Mouse (Mus musculus): Measurements from ENCODE around the gene Gm12216. TPM values are rescaled to one million over a fixed set of nuclear protein-coding genes. Genes with fewer than 3 reads are reported as not detected.

The Gm12216 gene
- polyA plus RNA-seq, 1 experiment from 2014 or later = 1.0 TPM

- WGBS = 79% methylated on average over 12 of the region's 12 CpGs
- ATAC-seq (ENCODE audit: insufficient read depth) = no peak
- no peak overlapping the region for H3K4me2 ChIP-seq
- H3K9ac ChIP-seq = no peak overlapping the region
- no peaks in the 10 kb centered on the region for H3K36me3 ChIP-seq (ENCODE audit: insufficient read depth)
- H3K4me3 ChIP-seq (ENCODE audit: low read depth, low read length) = no peak overlapping the region
- H3K4me1 ChIP-seq (ENCODE audit: insufficient read depth) = no peaks in the 10 kb centered on the region
- no peak for TF ChIP-seq CTCF (IDR thresholded peaks at IDR 0.05; ENCODE audit: low read depth)
- no peaks in the 10 kb centered on the region for H3K27me3 ChIP-seq (ENCODE audit: insufficient read depth, low read length)
- no peak overlapping the region for H3K27ac ChIP-seq (ENCODE audit: low read depth)
- H3K9me3 ChIP-seq (ENCODE audit: low read depth, low read length) = no peaks in the 10 kb centered on the region
- no peak for DNase-seq
Measured at GRCm38 (mm10) chr11:53841514-53841913, 17.5 kb downstream of the Gm12216 start.

- Histone ChIP-seq H3K4me3 (ENCODE audit: low read depth, low read length) (no peak overlapping the region), H3K9me3 (ENCODE audit: low read depth, low read length) (no peaks in the 10 kb centered on the region), H3K4me1 (ENCODE audit: insufficient read depth) (no peaks in the 10 kb centered on the region), H3K36me3 (ENCODE audit: insufficient read depth) (no peaks in the 10 kb centered on the region), H3K4me2 (no peak overlapping the region), H3K27me3 (ENCODE audit: insufficient read depth, low read length) (no peaks in the 10 kb centered on the region), H3K27ac (ENCODE audit: low read depth) (no peak overlapping the region), H3K9ac (no peak overlapping the region)
- ATAC-seq (ENCODE audit: insufficient read depth) = no peak
- TF ChIP-seq CTCF (IDR thresholded peaks at IDR 0.05; ENCODE audit: low read depth) = no peak
- no peak for DNase-seq
- WGBS = 38% methylated on average over 8 of the region's 8 CpGs
Measured at GRCm38 (mm10) chr11:53839663-53840642, 19.1 kb downstream of the Gm12216 start.

- H3K4me1 ChIP-seq (ENCODE audit: insufficient read depth) = no peaks in the 10 kb centered on the region
- no peak for ATAC-seq (ENCODE audit: insufficient read depth)
- 66% methylated on average over 6 of the region's 6 CpGs for WGBS
- H3K4me3 ChIP-seq (ENCODE audit: low read depth, low read length) = no peak overlapping the region
- H3K27ac ChIP-seq (ENCODE audit: low read depth) = no peak overlapping the region
- TF ChIP-seq CTCF (IDR thresholded peaks at IDR 0.05; ENCODE audit: low read depth) = no peak
- no peaks in the 10 kb centered on the region for H3K9me3 ChIP-seq (ENCODE audit: low read depth, low read length)
- H3K9ac ChIP-seq = no peak overlapping the region
- no peak for DNase-seq
- no peaks in the 10 kb centered on the region for H3K36me3 ChIP-seq (ENCODE audit: insufficient read depth)
- no peak overlapping the region for H3K4me2 ChIP-seq
- no peaks in the 10 kb centered on the region for H3K27me3 ChIP-seq (ENCODE audit: insufficient read depth, low read length)
Measured at GRCm38 (mm10) chr11:53839147-53839546, 19.9 kb downstream of the Gm12216 start.

DNA sequence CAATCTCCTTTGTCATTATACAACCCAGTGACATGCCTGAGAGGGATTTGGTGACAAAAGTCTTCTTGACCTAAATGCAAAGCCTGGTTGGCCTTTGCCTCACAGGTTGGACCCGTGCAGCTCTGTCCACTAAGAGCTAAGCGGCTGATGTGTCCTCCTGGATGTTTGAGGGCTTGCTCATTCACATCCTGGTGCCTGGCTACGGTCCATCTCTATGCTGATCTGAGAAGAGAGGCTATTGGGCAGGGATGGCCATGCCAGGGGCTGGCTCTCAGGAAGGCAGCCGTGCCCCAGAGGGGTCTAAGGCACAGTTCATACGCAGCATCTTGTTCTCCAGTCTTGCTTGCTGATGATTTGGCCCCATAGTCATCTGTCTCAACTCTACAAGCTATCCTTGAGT lies 21.3 kb downstream of the Gm12216 start:
- Histone ChIP-seq H3K4me1 (ENCODE audit: insufficient read depth) (no peaks in the 10 kb centered on the region), H3K4me3 (ENCODE audit: low read depth, low read length) (no peak overlapping the region), H3K9me3 (ENCODE audit: low read depth, low read length) (no peaks in the 10 kb centered on the region), H3K9ac (no peak overlapping the region), H3K27me3 (ENCODE audit: insufficient read depth, low read length) (no peaks in the 10 kb centered on the region), H3K4me2 (no peak overlapping the region), H3K27ac (ENCODE audit: low read depth) (no peak overlapping the region), H3K36me3 (ENCODE audit: insufficient read depth) (no peaks in the 10 kb centered on the region)
- DNase-seq = no peak
- ATAC-seq (ENCODE audit: insufficient read depth) = no peak
- no peak for TF ChIP-seq CTCF (IDR thresholded peaks at IDR 0.05; ENCODE audit: low read depth)
- 74% methylated on average over 5 of the region's 5 CpGs for WGBS

GRCm38 (mm10) chr11:53835379-53836010 lies 23.6 kb downstream of the Gm12216 start:
- H3K27ac ChIP-seq (ENCODE audit: low read depth) = no peak overlapping the region
- no peaks in the 10 kb centered on the region for H3K27me3 ChIP-seq (ENCODE audit: insufficient read depth, low read length)
- DNase-seq (no peak), ATAC-seq (ENCODE audit: insufficient read depth) (no peak)
- WGBS = 52% methylated on average over 4 of the region's 4 CpGs
- TF ChIP-seq CTCF (IDR thresholded peaks at IDR 0.05; ENCODE audit: low read depth) = no peak
- no peak overlapping the region for H3K9ac ChIP-seq
- no peaks in the 10 kb centered on the region for H3K9me3 ChIP-seq (ENCODE audit: low read depth, low read length)
- no peak overlapping the region for H3K4me2 ChIP-seq
- H3K4me1 ChIP-seq (ENCODE audit: insufficient read depth) = no peaks in the 10 kb centered on the region
- H3K36me3 ChIP-seq (ENCODE audit: insufficient read depth) = no peaks in the 10 kb centered on the region
- no peak overlapping the region for H3K4me3 ChIP-seq (ENCODE audit: low read depth, low read length)

- H3K36me3 ChIP-seq (ENCODE audit: insufficient read depth) = no peaks in the 10 kb centered on the region
- DNase-seq (no peak), ATAC-seq (ENCODE audit: insufficient read depth) (no peak)
- no peak overlapping the region for H3K4me3 ChIP-seq (ENCODE audit: low read depth, low read length)
- H3K27me3 ChIP-seq (ENCODE audit: insufficient read depth, low read length) = no peaks in the 10 kb centered on the region
- no peaks in the 10 kb centered on the region for H3K4me1 ChIP-seq (ENCODE audit: insufficient read depth)
- 68% methylated on average over 4 of the region's 4 CpGs for WGBS
- no peak overlapping the region for H3K9ac ChIP-seq
- no peak overlapping the region for H3K4me2 ChIP-seq
- H3K9me3 ChIP-seq (ENCODE audit: low read depth, low read length) = no peaks in the 10 kb centered on the region
- no peak for TF ChIP-seq CTCF (IDR thresholded peaks at IDR 0.05; ENCODE audit: low read depth)
- no peak overlapping the region for H3K27ac ChIP-seq (ENCODE audit: low read depth)
Measured at GRCm38 (mm10) chr11:53825409-53825808, 33.6 kb downstream of the Gm12216 start.

- H3K4me1 ChIP-seq (ENCODE audit: insufficient read depth) = no peaks in the 10 kb centered on the region
- no peak overlapping the region for H3K4me2 ChIP-seq
- no peaks in the 10 kb centered on the region for H3K9me3 ChIP-seq (ENCODE audit: low read depth, low read length)
- no peak for DNase-seq
- H3K36me3 ChIP-seq (ENCODE audit: insufficient read depth) = no peaks in the 10 kb centered on the region
- no peak overlapping the region for H3K27ac ChIP-seq (ENCODE audit: low read depth)
- H3K9ac ChIP-seq = no peak overlapping the region
- TF ChIP-seq CTCF (IDR thresholded peaks at IDR 0.05; ENCODE audit: low read depth) = no peak
- 93% methylated on average over 3 of the region's 3 CpGs for WGBS
- no peak overlapping the region for H3K4me3 ChIP-seq (ENCODE audit: low read depth, low read length)
- no peaks in the 10 kb centered on the region for H3K27me3 ChIP-seq (ENCODE audit: insufficient read depth, low read length)
- ATAC-seq (ENCODE audit: insufficient read depth) = no peak
Measured at GRCm38 (mm10) chr11:53821945-53822338, 37.1 kb downstream of the Gm12216 start.

Data from lung, embryonic 14.5 days (tissue).